Mouse (Mus musculus): ENCODE results near the gene Tnfrsf8.

DNA sequence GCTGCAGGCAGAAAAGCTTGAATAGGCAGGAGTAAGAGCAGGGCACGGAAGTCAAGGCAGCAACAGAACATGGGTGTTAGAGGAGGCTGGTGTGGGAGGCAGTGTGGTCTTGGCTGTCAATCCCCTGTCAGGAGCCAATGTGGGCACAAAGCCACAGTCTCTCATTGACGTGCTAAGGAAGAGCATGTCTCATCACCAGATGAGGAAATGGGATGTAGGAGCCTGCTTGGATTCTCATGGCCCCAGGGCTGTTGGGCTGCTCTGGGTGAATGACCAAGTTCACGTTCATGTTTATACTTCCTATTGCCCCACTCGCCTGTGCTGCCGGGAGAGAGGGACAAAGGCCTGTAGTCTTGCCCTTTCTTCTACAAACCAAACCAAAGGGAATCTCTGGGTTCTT is 97.1 kb downstream of the Tnfrsf8 start:
- TF ChIP-seq POLR2A (IDR thresholded peaks at IDR 0.05; ENCODE audit: insufficient read depth, low read depth, low read length) (no peak), CTCF (IDR thresholded peaks at IDR 0.05) (no peak)

Measured in heart, adult 2 months (tissue).